Mouse (Mus musculus) ES-Bruce4 (cell line): ENCODE results near the gene Slc43a1. TPM values are rescaled to one million over a fixed set of nuclear protein-coding genes. Genes with fewer than 3 reads are reported as not detected.
"Not testable (repeated sequence)": the region's sequence is repeated elsewhere in the genome, so short reads cannot be mapped to it uniquely, and the experiment has no call there.

Experiments
- H3K27ac ChIP-seq: 2 replicates; pipeline ENCODE4 v1.5.1; 2012; ENCODE audit warnings: low read length, inconsistent platforms; ENCODE audit not compliant: insufficient read depth
- H3K27me3 ChIP-seq: 2 replicates; pipeline ENCODE4 v1.6.1; 2012; ENCODE audit warnings: mild to moderate bottlenecking, low read length, inconsistent platforms; ENCODE audit not compliant: control insufficient read depth, poor library complexity, insufficient read depth, severe bottlenecking
- H3K36me3 ChIP-seq: 2 replicates; pipeline ENCODE4 v1.6.1; 2012; ENCODE audit warnings: inconsistent platforms, mild to moderate bottlenecking, low read length, moderate library complexity; ENCODE audit not compliant: control insufficient read depth, poor library complexity, insufficient read depth, severe bottlenecking
- H3K4me1 ChIP-seq: one replicate; pipeline ENCODE4 v1.8.1; 2011; ENCODE audit warnings: low read length; ENCODE audit not compliant: control insufficient read depth, insufficient read depth
- H3K4me3 ChIP-seq: 2 replicates; pipeline ENCODE4 v1.5.1; 2011; ENCODE audit warnings: low read depth, mild to moderate bottlenecking, low read length
- H3K9ac ChIP-seq: 2 replicates; pipeline ENCODE4 v1.6.1; 2012; ENCODE audit warnings: low read depth, mild to moderate bottlenecking, inconsistent platforms; ENCODE audit not compliant: poor library complexity, severe bottlenecking
- H3K9me3 ChIP-seq: replicated peaks from 2 replicates; pipeline ENCODE4 v1.6.1; 2012; ENCODE audit warnings: mild to moderate bottlenecking, low read length, inconsistent platforms; ENCODE audit not compliant: control insufficient read depth, poor library complexity, insufficient read depth, severe bottlenecking
- CTCF ChIP-seq: IDR thresholded peaks from one replicate; pipeline ENCODE4 v1.8.1; 2011; ENCODE audit warnings: low read depth, low read length
- EP300 ChIP-seq: IDR thresholded peaks from 2 replicates; pipeline ENCODE4 v1.6.1; 2011; ENCODE audit warnings: low read depth, low read length; ENCODE audit not compliant: insufficient read depth
- POLR2A ChIP-seq: IDR thresholded peaks from one replicate; pipeline ENCODE4 v1.8.1; 2011; ENCODE audit warnings: low read length; ENCODE audit not compliant: insufficient read depth
- polyA plus RNA-seq: library from polyadenylated mRNA; stranded (reverse); fragments of >200 nt; gene quantifications from 2 replicates; pipeline ENCODE4 v1.2.4, GENCODE M21; 2011; ENCODE audit warnings: low read depth; ENCODE audit not compliant: missing spikeins, insufficient read depth, insufficient read length

Slc43a1 gene
- polyA plus RNA-seq, 1 experiment = 11.5 TPM

DNA sequence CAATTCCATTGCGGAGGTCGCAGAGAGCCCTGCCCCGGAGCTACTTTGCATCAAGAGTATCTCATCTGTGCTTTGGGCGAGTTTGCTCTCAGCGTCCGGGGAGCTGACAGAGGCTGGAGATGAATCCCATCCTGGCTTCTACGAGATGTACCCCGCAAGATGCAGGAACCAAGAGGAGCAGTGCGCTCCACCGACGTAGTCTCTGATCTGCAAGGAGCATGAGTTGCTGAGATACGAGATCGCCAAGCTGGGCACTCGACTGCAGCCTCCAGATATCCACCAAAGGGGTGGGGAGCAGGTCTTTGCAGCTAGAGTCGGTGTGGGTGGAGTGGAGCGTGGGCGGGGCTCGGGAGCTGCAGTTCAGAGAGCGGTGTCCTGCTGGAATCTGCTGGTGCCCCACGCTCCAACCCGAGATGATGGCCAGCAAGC is 40.1 kb upstream of the Slc43a1 start, which contains the start of gene Ube2l6:
Ube2l6 (plus strand) TSS at position 336 of the 429 bp plus-strand sequence.
- peak within 1 kb of the TSS; percentile 36 for H3K9ac ChIP-seq
- no peaks in the 10 kb centered on the region for H3K4me1 ChIP-seq
- H3K27me3 ChIP-seq = no peaks in the 10 kb centered on the region
- H3K27ac ChIP-seq = no peak within 1 kb of the TSS
- peak within 1 kb of the TSS; percentile 91 for H3K4me3 ChIP-seq
- TF ChIP-seq EP300 (no peak), CTCF (no peak), POLR2A (no peak)
- peaks cover 10% of the 10 kb centered on the region for H3K9me3 ChIP-seq
- H3K36me3 ChIP-seq = no peaks in the 10 kb centered on the region

DNA sequence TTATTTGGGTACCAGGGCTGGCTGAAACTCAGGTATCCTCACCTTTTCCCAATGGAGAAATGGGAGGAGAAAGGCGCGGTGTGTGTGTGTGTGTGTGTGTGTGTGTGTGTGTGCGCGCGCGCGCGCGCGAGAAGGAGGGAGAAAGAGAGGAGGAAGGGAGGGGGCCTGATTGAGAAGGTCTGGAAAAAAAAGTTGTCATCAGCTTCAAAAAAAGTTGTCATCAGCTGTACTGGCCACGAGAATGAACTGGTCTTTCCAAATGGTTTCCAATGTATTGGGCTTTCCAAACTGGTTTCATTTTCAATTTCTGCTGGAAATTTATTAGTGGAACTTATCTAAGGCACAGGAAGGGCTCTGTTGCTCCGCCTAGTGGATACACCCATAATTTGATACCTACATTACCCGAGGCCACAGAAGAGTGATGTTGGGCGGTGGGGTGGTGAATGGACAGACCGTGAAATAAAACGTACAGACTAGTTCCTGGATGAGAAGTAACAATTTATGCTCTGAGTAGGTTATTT is 39.5 kb upstream of the Slc43a1 start:
- TF ChIP-seq CTCF = peak; percentile 16
- TF ChIP-seq POLR2A = no peak
- TF ChIP-seq EP300 = no peak
- H3K4me1 ChIP-seq = no peaks in the 10 kb centered on the region

DNA sequence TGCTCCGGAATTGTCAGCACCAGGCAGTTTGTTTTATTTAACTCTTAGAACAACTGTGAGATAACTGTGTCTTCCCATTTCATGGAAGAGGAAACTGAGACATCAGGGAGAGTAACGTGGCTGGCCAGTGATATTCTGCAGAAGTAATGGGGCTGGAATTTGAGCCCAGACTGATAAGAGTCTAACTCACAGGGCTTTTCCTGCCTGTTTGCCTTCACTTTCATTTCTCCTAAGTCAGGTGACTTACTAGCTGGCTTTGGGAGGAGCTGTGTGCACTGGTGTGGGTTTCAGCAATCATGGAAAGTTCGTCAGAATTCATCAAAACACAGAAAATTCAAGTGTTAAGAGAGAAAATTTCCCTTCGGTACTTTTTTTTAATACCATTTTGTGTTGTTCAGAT is 38.3 kb upstream of the Slc43a1 start:
- H3K9ac ChIP-seq = no peak overlapping the region; the same call in 1 of the 2 replicates
- H3K4me1 ChIP-seq = no peaks in the 10 kb centered on the region
- no peaks in the 10 kb centered on the region for H3K36me3 ChIP-seq
- peaks cover under 1% of the 10 kb centered on the region; the same call in 1 of the 2 replicates for H3K9me3 ChIP-seq
- H3K27ac ChIP-seq = no peak overlapping the region
- no peak for TF ChIP-seq EP300
- no peak for TF ChIP-seq CTCF
- no peak for TF ChIP-seq POLR2A
- no peak overlapping the region for H3K4me3 ChIP-seq
- H3K27me3 ChIP-seq = no peaks in the 10 kb centered on the region

More for the DNA sequence above, 39.5 kb upstream of the Slc43a1 start:
- Histone ChIP-seq H3K9ac (peak overlapping the region; percentile 36), H3K27ac (no peak overlapping the region), H3K9me3 (peaks cover 8% of the 10 kb centered on the region), H3K36me3 (no peaks in the 10 kb centered on the region), H3K4me3 (peak overlapping the region; percentile 91), H3K27me3 (no peaks in the 10 kb centered on the region)

DNA sequence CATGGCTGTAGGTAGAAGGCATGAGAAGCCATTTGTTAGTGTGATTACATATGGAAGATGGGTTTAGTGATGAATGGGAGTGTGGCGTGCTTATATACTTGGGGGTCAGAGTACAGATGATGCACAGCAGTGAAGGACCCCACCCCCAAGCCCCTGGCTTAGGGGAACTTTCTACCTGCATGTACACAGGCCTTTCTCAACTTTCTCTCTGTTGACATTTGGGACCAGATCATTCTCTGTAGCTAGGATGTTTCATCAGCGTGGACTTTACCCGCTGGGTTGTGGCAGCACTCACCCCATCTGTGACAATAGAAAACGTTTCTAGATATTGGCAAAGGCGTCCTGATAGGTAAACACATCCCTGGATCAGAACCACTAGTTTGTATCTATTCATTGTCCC is 37.4 kb upstream of the Slc43a1 start:
- not testable (repeated sequence) for H3K36me3 ChIP-seq, H3K27ac ChIP-seq, H3K9me3 ChIP-seq, H3K4me1 ChIP-seq, H3K4me3 ChIP-seq, H3K27me3 ChIP-seq, H3K9ac ChIP-seq

DNA sequence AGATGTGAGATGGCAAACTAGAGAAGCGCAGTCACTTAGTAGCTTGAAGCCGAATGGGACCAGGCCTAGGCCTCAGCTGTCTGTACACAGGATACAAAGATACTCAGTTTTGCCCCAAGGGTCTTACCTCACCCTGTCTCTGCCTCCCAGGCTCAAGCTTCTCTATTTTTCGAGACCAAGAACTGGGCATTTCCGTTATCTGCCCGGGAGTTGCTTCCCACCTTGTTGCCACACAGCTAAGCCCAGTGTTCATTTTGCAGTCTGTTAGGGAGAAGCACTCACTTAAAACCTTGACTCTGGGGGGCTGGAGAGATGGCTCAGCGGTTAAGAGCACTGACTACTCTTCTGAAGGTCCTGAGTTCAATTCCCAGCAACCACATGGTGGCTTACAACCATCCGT is 34.7 kb upstream of the Slc43a1 start:
- no peak overlapping the region for H3K4me3 ChIP-seq
- H3K4me1 ChIP-seq = peaks cover 2% of the 10 kb centered on the region
- H3K27me3 ChIP-seq = no peaks in the 10 kb centered on the region
- no peaks in the 10 kb centered on the region for H3K9me3 ChIP-seq
- TF ChIP-seq POLR2A (no peak), EP300 (no peak), CTCF (no peak)
- H3K9ac ChIP-seq = no peak overlapping the region
- H3K36me3 ChIP-seq = no peaks in the 10 kb centered on the region
- no peak overlapping the region for H3K27ac ChIP-seq

DNA sequence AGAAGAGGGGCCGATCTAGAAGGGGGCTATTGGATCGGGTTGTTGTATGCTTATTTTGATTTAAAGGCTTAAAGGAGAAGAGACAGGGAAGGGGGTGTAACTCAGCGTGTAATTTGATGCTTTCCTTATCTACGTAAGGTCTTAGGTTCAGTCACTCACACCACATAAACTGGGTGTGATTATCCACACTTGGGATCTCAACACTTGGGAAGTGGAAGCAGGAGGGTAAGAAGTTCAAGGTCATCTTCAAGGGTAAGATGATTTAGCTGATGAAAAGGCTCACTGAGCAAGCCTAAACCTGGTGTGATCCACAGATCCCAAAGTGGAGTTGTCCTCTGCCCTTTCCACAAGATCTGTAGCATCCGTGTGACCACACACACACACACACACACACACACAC is 32.1 kb upstream of the Slc43a1 start:
- no peaks in the 10 kb centered on the region for H3K27me3 ChIP-seq
- H3K4me1 ChIP-seq = peaks cover 2% of the 10 kb centered on the region
- TF ChIP-seq EP300 (no peak), POLR2A (no peak), CTCF (no peak)
- H3K27ac ChIP-seq = peak overlapping the region; percentile 95
- H3K4me3 ChIP-seq = no peak overlapping the region
- no peaks in the 10 kb centered on the region for H3K36me3 ChIP-seq
- no peaks in the 10 kb centered on the region for H3K9me3 ChIP-seq
- H3K9ac ChIP-seq = 0 out of 2 replicates have a peak overlapping the region, but pooled peaks have one; percentile 12
